Mouse (Mus musculus): Measurements from ENCODE around the gene Fam43b. TPM values are rescaled to one million over a fixed set of nuclear protein-coding genes. Genes with fewer than 3 reads are reported as not detected.
"Not testable (repeated sequence)": the region's sequence is repeated elsewhere in the genome, so short reads cannot be mapped to it uniquely, and the experiment has no call there.

Fam43b gene
- polyA plus RNA-seq (2016; fragmentation: Nextera tagmentation; extraction: Ambion mirVana), result not detected in 2 replicates

DNA sequence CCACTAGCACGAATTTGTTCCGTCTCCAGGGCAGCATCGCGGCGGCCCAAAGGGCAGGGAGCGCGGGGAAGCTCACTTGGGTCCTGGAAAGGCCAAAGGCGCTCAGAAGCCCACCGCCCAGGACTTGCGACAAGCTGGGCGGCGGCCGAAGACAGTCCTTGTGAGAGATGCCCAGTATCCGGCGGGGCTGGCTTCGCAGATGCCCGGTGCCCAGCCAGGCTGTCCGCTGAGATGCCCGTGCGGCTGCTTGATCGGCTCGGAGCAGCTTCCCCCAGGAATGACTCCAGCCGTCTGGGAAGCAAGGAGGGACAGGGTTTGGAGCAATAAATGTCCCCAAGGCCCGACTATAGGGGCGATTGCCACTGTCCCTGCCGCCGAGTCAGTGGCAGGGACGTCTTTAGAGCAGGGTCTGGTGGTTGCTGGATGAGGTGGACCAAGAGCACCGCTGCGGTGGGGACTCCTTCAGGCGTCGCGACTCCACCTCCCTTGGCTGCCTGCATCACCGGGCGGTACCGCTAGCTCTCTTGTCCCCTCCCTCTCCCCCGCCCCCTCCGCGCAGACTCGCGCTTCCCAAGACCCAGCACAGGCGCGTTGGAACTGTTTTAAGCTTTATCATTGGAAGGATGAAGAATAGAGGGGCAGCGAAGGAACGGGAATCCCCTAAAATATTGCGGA, at the start of gene Fam43b:
Gene Fam43b (minus strand): TSS at position 558 of the 675 bp plus-strand sequence.
- no peak for ATAC-seq (ENCODE audit: insufficient number of reproducible peaks, insufficient read depth, low FRiP score, low TSS enrichment, low read depth)
- peak within 1 kb of the TSS; percentile 27; the same call in 1 of the 2 replicates for H3K9ac ChIP-seq (replicated peaks)
- H3K4me2 ChIP-seq, result peak within 1 kb of the TSS; percentile 72
- WGBS, result 1% methylated on average over 46 of the region's 46 CpGs
- peaks cover 20% of the 10 kb centered on the region for H3K4me1 ChIP-seq (replicated peaks)
- H3K9me3 ChIP-seq, result no peaks in the 10 kb centered on the region
- no peaks in the 10 kb centered on the region for H3K36me3 ChIP-seq
- peak within 1 kb of the TSS; percentile 46 for H3K4me3 ChIP-seq (replicated peaks)
- peaks cover 95% of the 10 kb centered on the region for H3K27me3 ChIP-seq
- H3K27ac ChIP-seq, result no peak within 1 kb of the TSS

DNA sequence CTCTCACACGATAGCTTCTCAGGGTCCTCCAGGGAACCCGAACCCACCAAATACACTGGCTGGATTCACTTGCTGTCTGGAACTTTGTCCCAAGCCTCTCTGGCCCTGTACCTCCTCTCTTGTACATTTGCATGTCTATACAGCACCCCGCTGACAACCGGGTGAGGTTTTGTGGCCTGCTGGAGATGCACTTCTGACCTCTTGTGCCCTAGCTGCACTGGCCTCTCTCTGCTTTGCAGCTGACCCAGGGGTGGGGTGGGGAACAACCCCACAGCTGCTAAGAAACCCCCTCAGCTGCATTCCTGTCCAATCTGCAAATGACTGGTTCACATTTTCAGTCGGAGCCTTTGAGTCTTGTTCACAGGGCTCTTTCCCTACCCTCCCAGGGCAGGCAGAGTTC, 48.6 kb upstream of the Fam43b start:
- H3K4me2 ChIP-seq, result no peak overlapping the region
- H3K4me1 ChIP-seq (replicated peaks), result no peaks in the 10 kb centered on the region
- no peaks in the 10 kb centered on the region; the same call in 1 of the 2 replicates for H3K9me3 ChIP-seq
- peaks cover 47% of the 10 kb centered on the region for H3K27me3 ChIP-seq
- H3K36me3 ChIP-seq, result peaks cover 27% of the 10 kb centered on the region
- H3K4me3 ChIP-seq (replicated peaks), result no peak overlapping the region
- 28% methylated on average over 5 of the region's 5 CpGs for WGBS
- no peak overlapping the region for H3K27ac ChIP-seq
- ATAC-seq (ENCODE audit: insufficient number of reproducible peaks, insufficient read depth, low FRiP score, low TSS enrichment, low read depth), result no peak
- 0 out of 2 replicates have a peak overlapping the region, but pooled peaks have one; percentile 18 for H3K9ac ChIP-seq (replicated peaks)

DNA sequence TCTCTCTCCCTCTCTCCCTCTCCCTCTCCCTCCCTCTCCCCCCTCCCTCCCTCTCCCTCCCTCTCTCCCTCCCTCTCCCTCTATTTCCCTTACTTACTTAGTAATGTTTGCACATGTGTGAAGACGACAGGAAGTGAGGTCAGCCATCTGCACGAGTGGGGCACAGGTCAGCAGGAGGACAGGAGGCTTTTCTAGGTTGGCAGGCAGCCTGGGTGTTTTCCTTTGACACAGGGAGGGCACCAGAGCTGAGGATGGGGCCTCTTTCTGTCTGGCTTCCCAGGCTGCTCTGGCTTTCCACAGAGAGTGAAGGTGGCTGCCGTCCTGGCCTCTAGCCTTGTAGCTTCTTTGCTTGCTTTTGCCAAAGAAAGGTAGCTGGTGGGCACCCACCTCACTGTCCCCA, 43.7 kb upstream of the Fam43b start:
- H3K36me3 ChIP-seq, result peaks cover 67% of the 10 kb centered on the region
- H3K4me1 ChIP-seq (replicated peaks), result peaks cover 8% of the 10 kb centered on the region
- no peak overlapping the region for H3K4me3 ChIP-seq (replicated peaks)
- no peaks in the 10 kb centered on the region for H3K9me3 ChIP-seq
- no peak overlapping the region for H3K9ac ChIP-seq (replicated peaks)
- no peak for ATAC-seq (ENCODE audit: insufficient number of reproducible peaks, insufficient read depth, low FRiP score, low TSS enrichment, low read depth)
- no peak overlapping the region for H3K4me2 ChIP-seq
- H3K27ac ChIP-seq, result no peak overlapping the region
- peaks cover 12% of the 10 kb centered on the region for H3K27me3 ChIP-seq
- 67% methylated on average over 3 of the region's 3 CpGs for WGBS

DNA sequence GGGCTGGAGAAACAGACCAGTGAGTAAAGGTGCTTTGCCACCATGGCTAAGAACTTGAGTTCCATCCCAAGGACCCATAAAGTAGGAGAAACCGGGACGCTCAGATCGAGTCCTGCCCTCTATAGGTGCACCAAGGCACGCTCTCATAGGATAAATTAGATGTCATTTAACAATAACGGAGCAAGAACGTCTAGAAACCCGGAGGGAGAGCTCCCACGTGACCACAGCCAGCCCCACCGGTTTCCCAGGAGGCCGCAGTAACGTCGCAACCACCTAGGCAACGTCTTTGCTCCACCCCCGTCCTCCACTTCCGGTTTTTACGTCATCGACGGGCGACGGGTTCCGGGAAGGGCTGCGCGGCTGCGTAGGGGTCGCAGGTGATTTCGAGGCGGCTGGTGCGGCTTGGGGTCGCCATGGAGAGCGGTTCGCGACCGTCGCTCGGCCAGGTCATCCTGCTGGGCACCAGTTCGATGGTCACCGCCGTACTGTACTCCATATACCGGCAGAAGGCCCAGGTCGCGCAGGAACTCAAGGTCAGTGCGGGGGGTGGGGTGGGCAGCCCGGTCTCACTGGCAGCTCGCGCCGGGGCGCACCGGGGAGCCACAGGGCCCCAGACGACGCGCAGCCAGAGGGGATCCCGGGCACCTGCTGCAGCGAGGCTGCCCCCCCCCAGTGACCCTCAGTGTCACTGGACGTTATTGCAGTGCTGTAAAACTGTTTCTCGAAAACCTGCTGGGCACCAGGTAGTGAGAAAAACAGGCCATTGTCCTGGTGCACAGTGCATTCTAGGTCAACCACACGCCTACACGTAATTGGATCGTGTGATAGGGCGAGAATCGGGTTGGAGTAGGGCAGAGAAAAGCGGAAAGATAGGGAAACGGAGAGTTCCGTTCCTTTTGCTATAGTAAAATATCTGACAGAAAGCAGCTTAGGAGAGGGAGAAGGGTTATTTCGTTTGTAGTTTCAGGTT, 38.3 kb upstream of the Fam43b start, which contains the start of gene Mul1:
Gene Mul1 (plus strand): TSS at position 325 of the 970 bp plus-strand sequence.
- H3K27ac ChIP-seq, result no peak within 1 kb of the TSS
- H3K4me3 ChIP-seq (replicated peaks), result peak within 1 kb of the TSS; percentile 98
- no peaks in the 10 kb centered on the region for H3K9me3 ChIP-seq
- H3K36me3 ChIP-seq, result peaks cover 37% of the 10 kb centered on the region
- peaks cover 10% of the 10 kb centered on the region for H3K4me1 ChIP-seq (replicated peaks)
- ATAC-seq (ENCODE audit: insufficient number of reproducible peaks, insufficient read depth, low FRiP score, low TSS enrichment, low read depth), result peak; percentile 79
- WGBS, result 1% methylated on average over 64 of the region's 64 CpGs
- H3K9ac ChIP-seq (replicated peaks), result peak within 1 kb of the TSS; percentile 89
- H3K4me2 ChIP-seq, result peak within 1 kb of the TSS; percentile 93
- H3K27me3 ChIP-seq, result peaks cover 3% of the 10 kb centered on the region; the same call in 1 of the 2 replicates

DNA sequence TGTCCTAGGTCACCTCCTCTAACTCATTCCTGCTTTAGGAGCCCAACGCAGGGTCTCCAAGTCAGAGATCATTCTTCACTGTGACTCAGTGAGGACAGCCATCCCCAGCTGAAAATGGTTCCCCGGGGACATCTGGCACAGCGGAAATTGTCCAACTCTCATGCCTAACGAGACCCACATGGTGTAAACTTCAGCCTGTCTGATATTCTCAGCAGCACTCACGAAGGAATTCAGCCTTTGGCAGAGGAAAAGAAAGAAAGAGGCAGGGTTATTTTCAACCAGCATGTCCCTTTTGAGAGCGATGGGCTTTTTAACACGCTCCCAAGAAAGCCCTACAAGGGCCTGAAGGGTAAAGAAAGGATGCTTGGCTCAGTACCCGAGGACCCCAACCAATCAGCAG, 35.0 kb upstream of the Fam43b start:
- Histone ChIP-seq H3K9ac (replicated peaks) (no peak overlapping the region; the same call in 1 of the 2 replicates), H3K4me3 (replicated peaks) (no peak overlapping the region), H3K4me1 (replicated peaks) (peaks cover 10% of the 10 kb centered on the region), H3K36me3 (peaks cover 4% of the 10 kb centered on the region; the same call in 1 of the 2 replicates), H3K27me3 (peaks cover 16% of the 10 kb centered on the region; the same call in 1 of the 2 replicates), H3K9me3 (no peaks in the 10 kb centered on the region), H3K4me2 (no peak overlapping the region), H3K27ac (no peak overlapping the region)
- 21% methylated on average over 8 of the region's 8 CpGs for WGBS
- ATAC-seq (ENCODE audit: insufficient number of reproducible peaks, insufficient read depth, low FRiP score, low TSS enrichment, low read depth), result no peak

DNA sequence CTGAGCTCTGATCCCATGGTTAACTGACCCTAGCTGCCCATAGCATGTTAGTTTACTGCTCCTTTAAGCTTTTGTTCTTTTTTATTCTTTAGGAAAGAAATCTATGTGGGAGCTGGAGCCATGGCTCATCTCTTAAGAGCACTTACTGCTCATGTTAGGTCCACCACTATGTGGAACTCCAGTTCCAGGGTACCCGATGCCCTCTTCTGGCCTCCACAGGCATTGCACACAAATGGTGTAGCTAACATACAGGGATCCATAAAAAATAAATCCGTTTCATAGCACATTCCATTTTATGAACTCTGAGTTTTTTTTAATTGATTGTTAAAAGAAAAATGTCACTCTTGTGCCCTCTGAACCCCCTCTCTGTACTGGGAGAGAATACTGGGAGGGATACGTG, 33.5 kb upstream of the Fam43b start:
- Histone ChIP-seq H3K27ac (no peak overlapping the region), H3K9ac (replicated peaks) (no peak overlapping the region), H3K4me2 (no peak overlapping the region), H3K9me3 (no peaks in the 10 kb centered on the region), H3K27me3 (peaks cover 16% of the 10 kb centered on the region; the same call in 1 of the 2 replicates), H3K4me3 (replicated peaks) (no peak overlapping the region), H3K4me1 (replicated peaks) (no peaks in the 10 kb centered on the region), H3K36me3 (no peaks in the 10 kb centered on the region)
- ATAC-seq (ENCODE audit: insufficient number of reproducible peaks, insufficient read depth, low FRiP score, low TSS enrichment, low read depth), result no peak
- WGBS, result 43% methylated on average over 3 of the region's 3 CpGs

DNA sequence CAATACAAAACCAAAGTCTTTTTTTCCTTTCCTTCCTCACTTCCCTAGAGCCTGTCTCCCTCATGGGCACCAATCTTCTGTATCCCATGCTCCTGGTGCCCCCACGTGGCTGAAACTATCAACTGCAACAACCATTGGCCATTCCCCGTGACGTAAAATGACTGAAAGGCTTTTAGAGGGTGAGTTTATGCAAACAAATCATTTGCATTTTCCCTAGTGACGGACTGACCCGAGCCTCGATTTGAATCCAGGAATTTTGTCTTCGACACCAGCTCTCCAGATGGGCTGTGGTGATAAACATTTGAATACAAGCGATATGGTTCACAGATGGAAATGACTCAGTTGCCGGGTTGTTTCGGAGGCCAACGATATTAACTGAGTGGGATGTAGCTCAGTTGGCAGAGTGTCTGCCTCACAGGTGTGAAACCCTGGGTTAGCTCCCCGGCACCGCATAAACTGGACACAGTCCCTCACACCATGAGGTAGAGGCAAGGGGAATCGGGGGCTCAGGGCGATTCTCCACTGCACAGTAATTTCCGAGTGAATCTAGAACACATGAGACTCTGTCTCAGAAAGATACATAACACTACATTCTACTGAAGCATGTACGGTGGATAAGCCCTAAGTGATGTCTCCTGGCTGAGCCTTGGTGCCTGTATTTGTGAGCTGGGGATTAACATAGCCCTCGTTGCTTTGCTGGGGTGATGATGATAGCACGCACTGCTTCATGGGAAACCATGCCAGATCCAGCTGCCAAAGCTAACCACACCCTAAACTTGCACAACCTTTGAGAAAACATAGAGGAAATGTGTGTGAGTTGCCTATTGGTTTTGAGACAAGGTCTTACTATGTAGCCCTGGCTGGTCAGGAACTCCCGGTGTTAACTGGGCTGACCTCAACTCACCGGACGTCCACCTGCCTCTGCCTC, 30.7 kb upstream of the Fam43b start:
- Histone ChIP-seq H3K27ac (no peak overlapping the region), H3K9me3 (no peaks in the 10 kb centered on the region), H3K9ac (replicated peaks) (no peak overlapping the region), H3K4me3 (replicated peaks) (no peak overlapping the region), H3K27me3 (peaks cover 13% of the 10 kb centered on the region; the same call in 1 of the 2 replicates), H3K36me3 (no peaks in the 10 kb centered on the region), H3K4me2 (no peak overlapping the region), H3K4me1 (replicated peaks) (no peaks in the 10 kb centered on the region)
- WGBS, result 42% methylated on average over 22 of the region's 22 CpGs
- ATAC-seq (ENCODE audit: insufficient number of reproducible peaks, insufficient read depth, low FRiP score, low TSS enrichment, low read depth), result no peak

DNA sequence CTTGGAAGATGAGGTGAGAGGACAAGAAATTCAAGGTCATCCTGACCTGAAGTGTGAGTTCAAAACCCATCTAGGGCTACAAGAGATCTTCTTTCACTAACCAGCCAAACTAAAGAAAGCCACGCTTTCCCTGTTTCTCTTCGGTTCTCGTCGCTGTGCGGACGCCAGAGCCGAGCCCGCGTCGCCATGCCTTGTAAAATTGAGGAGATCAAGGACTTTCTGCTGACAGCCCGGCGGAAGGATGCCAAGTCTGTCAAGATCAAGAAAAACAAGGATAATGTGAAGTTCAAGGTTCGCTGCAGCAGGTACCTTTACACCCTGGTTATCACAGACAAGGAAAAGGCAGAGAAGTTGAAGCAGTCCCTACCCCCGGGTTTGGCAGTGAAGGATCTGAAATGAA, 29.3 kb upstream of the Fam43b start:
- H3K9me3 ChIP-seq; H3K36me3 ChIP-seq; H3K4me3 ChIP-seq (replicated peaks); H3K4me1 ChIP-seq (replicated peaks); H3K27ac ChIP-seq; H3K4me2 ChIP-seq; ATAC-seq (ENCODE audit: insufficient number of reproducible peaks, insufficient read depth, low FRiP score, low TSS enrichment, low read depth); H3K9ac ChIP-seq (replicated peaks): not testable (repeated sequence)
- 90% methylated on average over 14 of the region's 14 CpGs for WGBS
- H3K27me3 ChIP-seq, result peaks cover 24% of the 10 kb centered on the region

DNA sequence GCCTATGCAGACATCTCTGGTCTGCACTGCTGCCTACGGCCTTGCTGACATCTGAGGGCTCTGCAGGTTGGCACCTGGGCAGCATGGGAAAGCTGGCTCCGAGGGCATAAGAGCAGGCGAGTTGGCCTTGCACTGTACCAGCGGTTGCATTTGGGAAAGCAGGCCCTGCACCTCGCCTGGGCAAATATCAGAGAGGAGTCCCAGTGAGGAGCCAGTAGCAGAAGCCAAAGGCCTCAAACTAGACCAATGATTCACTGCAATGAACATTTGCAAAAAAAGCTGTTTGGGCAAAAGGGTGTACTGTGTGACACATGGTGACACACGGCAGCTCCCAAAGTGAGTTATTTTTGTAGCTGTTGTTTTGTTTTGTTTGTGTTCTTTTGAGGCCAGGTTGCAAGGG, 28.7 kb upstream of the Fam43b start:
- whole genome bisulfite sequencing, result 84% methylated on average over 6 of the region's 6 CpGs
- no peak for ATAC-seq (ENCODE audit: insufficient number of reproducible peaks, insufficient read depth, low FRiP score, low TSS enrichment, low read depth)
- H3K4me1 ChIP-seq (replicated peaks), result no peaks in the 10 kb centered on the region

DNA sequence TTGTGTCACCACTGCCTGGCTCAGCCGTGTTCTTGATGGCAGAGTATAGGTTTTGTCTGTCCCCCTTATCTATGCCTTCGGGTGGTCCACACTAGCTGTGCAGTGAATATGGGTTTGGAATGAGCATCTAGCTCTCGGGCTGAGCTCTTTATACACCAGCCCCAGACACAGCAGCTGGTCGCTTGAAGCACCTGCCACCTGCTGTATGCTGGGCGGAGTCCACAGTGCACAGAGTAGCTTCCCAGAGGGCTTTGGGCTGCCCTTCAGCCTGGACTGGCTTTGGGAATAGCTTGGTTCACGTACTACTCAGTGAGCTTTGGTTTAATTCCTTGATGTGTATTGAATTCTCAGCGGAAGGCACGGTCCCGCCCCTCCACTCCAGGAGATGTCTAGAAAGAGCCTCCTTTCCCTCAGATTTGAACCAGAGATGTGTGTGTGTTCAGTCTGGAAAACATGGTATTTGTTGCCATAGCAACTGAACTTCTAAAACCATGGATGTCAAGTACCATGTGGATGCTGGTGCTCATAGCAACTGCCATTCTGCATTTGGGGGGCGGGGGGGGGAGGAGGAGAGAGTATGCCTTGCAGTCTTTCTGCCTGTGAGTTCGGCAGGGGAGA, 22.1 kb upstream of the Fam43b start:
- no peak overlapping the region for H3K4me2 ChIP-seq
- peaks cover 67% of the 10 kb centered on the region for H3K27me3 ChIP-seq
- no peak for ATAC-seq (ENCODE audit: insufficient number of reproducible peaks, insufficient read depth, low FRiP score, low TSS enrichment, low read depth)
- no peak overlapping the region for H3K27ac ChIP-seq
- no peaks in the 10 kb centered on the region for H3K9me3 ChIP-seq
- H3K4me3 ChIP-seq (replicated peaks), result no peak overlapping the region
- no peaks in the 10 kb centered on the region for H3K36me3 ChIP-seq
- H3K4me1 ChIP-seq (replicated peaks), result no peaks in the 10 kb centered on the region
- 67% methylated on average over 11 of the region's 11 CpGs for WGBS
- H3K9ac ChIP-seq (replicated peaks), result no peak overlapping the region

More for the DNA sequence above, 28.7 kb upstream of the Fam43b start:
- no peak overlapping the region for H3K4me3 ChIP-seq (replicated peaks)
- H3K27me3 ChIP-seq, result peaks cover 30% of the 10 kb centered on the region
- H3K36me3 ChIP-seq, result no peaks in the 10 kb centered on the region
- H3K9me3 ChIP-seq, result no peaks in the 10 kb centered on the region
- no peak overlapping the region for H3K27ac ChIP-seq
- H3K9ac ChIP-seq (replicated peaks), result no peak overlapping the region
- H3K4me2 ChIP-seq, result no peak overlapping the region

Data from limb, embryonic 12.5 days (tissue).